ENCODE assay signal across 14 mouse cellular contexts in the genomic region with DNA sequence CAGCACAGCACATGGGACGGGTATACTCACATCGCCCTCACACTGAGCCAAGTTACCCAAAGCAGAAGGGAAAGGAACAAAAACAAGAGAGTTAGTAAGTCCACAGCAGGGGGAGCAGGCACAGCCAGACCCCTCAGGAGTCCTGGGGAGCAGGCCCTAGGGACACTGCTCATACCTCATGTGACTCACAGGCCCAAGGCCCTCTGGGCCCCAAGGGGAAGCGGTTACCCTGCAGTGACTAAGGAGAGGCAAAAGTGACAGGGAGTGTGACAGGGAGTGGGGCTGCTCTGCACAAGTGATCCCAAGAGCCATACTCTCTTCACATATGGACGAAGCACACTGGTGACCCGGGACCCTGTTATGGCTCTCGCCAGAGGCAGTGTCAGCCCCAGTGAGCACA.
"Had no signal": no experiment of that assay in that cellular context is flagged by ENCODE, and none has a peak within 500 bp of the region (broad histone marks: within the 10 kb centered on the region; RNA-seq: fewer than 3 reads in every experiment).

No protein-coding gene starts in this region.

- H3K4me1 ChIP-seq: limb, embryonic 12.5 days; liver, embryonic 13.5 days; lung, embryonic 15.5 days; midbrain, embryonic 13.5 days had no signal

- ATAC-seq: liver, postnatal 0 days; midbrain, embryonic 13.5 days had no signal

- H3K9ac ChIP-seq: limb, embryonic 12.5 days; liver, embryonic 13.5 days; liver, postnatal 0 days; lung, embryonic 15.5 days; midbrain, embryonic 13.5 days; stomach, embryonic 15.5 days had no signal

- H3K27me3 ChIP-seq: limb, embryonic 12.5 days; liver, embryonic 13.5 days; lung, embryonic 15.5 days; midbrain, embryonic 13.5 days; stomach, embryonic 15.5 days had no signal

- H3K9me3 ChIP-seq: limb, embryonic 12.5 days; liver, embryonic 13.5 days; lung, embryonic 15.5 days; midbrain, embryonic 13.5 days; stomach, embryonic 15.5 days had no signal

- H3K27ac ChIP-seq: kidney, postnatal 0 days; layer of hippocampus, adult 2 months; limb, embryonic 12.5 days; liver, embryonic 13.5 days; lung, embryonic 15.5 days; macrophage; midbrain, embryonic 13.5 days; stomach, embryonic 15.5 days had no signal

- H3K4me3 ChIP-seq: layer of hippocampus, adult 2 months; limb, embryonic 12.5 days; liver, embryonic 13.5 days; lung, embryonic 15.5 days; midbrain, embryonic 13.5 days; stomach, embryonic 15.5 days had no signal

- DNase-seq: kidney, adult 9 months; kidney, postnatal 36 days; liver; liver, embryonic 13.5 days; liver, postnatal 0 days; lung, postnatal 14 days; thymus, postnatal 36 days had no signal

- H3K4me2 ChIP-seq: limb, embryonic 12.5 days; liver, embryonic 13.5 days; lung, embryonic 15.5 days; midbrain, embryonic 13.5 days; stomach, embryonic 15.5 days had no signal
